Mouse (Mus musculus): ENCODE data around the gene Pde4a. TPM values are rescaled to one million over a fixed set of nuclear protein-coding genes. Genes with fewer than 3 reads are reported as not detected.

The Pde4a gene
- polyA plus RNA-seq, 1 experiment from 2014 or later, result 6.2 TPM

- 0 out of 2 replicates have a peak, but pooled peaks have one; percentile 27 for ATAC-seq (ENCODE audit: low read depth)
- H3K9me3 ChIP-seq (ENCODE audit: control insufficient read depth, low read length), result 0 out of 2 replicates have a peak, but pooled peaks cover 4% of the 10 kb centered on the region
These were observed 79.1 kb downstream of the Pde4a start for GRCm38 (mm10) chr9:21244428-21245112.

GRCm38 (mm10) chr9:21245113-21245487 is 79.6 kb downstream of the Pde4a start:
- no peak for ATAC-seq (ENCODE audit: low read depth)
- Histone ChIP-seq H3K4me2 (ENCODE audit: low read depth, low read length) (peak overlapping the region; percentile 82), H3K27ac (replicated peaks; ENCODE audit: low read depth, low read length) (no peak overlapping the region), H3K4me3 (ENCODE audit: low read depth, low read length) (peak overlapping the region; percentile 50), H3K27me3 (replicated peaks; ENCODE audit: control insufficient read depth, insufficient read depth, low read length) (peaks cover 81% of the 10 kb centered on the region), H3K4me1 (ENCODE audit: control insufficient read depth, insufficient read depth, low read length) (peaks cover 13% of the 10 kb centered on the region), H3K9me3 (ENCODE audit: control insufficient read depth, low read length) (0 out of 2 replicates have a peak, but pooled peaks cover 4% of the 10 kb centered on the region), H3K36me3 (ENCODE audit: control insufficient read depth, insufficient read depth, low read length) (no peaks in the 10 kb centered on the region), H3K9ac (ENCODE audit: low read depth, low read length) (peak overlapping the region; percentile 60)
- DNase-seq (ENCODE audit: low spot score), result no peak
- 2% methylated on average over 16 of the region's 16 CpGs for WGBS

More at GRCm38 (mm10) chr9:21244428-21245112, 79.1 kb downstream of the Pde4a start:
- H3K9ac ChIP-seq (ENCODE audit: low read depth, low read length), result peak overlapping the region; percentile 60
- WGBS, result 1% methylated on average over 57 of the region's 72 CpGs
- peaks cover 13% of the 10 kb centered on the region for H3K4me1 ChIP-seq (ENCODE audit: control insufficient read depth, insufficient read depth, low read length)
- peak overlapping the region; percentile 82 for H3K4me2 ChIP-seq (ENCODE audit: low read depth, low read length)
- H3K4me3 ChIP-seq (ENCODE audit: low read depth, low read length), result peak overlapping the region; percentile 50
- H3K36me3 ChIP-seq (ENCODE audit: control insufficient read depth, insufficient read depth, low read length), result no peaks in the 10 kb centered on the region
- no peak overlapping the region for H3K27ac ChIP-seq (replicated peaks; ENCODE audit: low read depth, low read length)
- H3K27me3 ChIP-seq (replicated peaks; ENCODE audit: control insufficient read depth, insufficient read depth, low read length), result peaks cover 76% of the 10 kb centered on the region
- no peak for DNase-seq (ENCODE audit: low spot score)

GRCm38 (mm10) chr9:21246342-21246741 is 80.8 kb downstream of the Pde4a start:
- H3K4me2 ChIP-seq (ENCODE audit: low read depth, low read length), result no peak overlapping the region
- H3K27ac ChIP-seq (replicated peaks; ENCODE audit: low read depth, low read length), result no peak overlapping the region
- 0 out of 2 replicates have a peak, but pooled peaks cover 4% of the 10 kb centered on the region for H3K9me3 ChIP-seq (ENCODE audit: control insufficient read depth, low read length)
- no peaks in the 10 kb centered on the region for H3K36me3 ChIP-seq (ENCODE audit: control insufficient read depth, insufficient read depth, low read length)
- 93% methylated on average over 1 of the region's 1 CpGs for WGBS
- H3K4me1 ChIP-seq (ENCODE audit: control insufficient read depth, insufficient read depth, low read length), result peaks cover 13% of the 10 kb centered on the region
- H3K4me3 ChIP-seq (ENCODE audit: low read depth, low read length), result no peak overlapping the region
- no peak for DNase-seq (ENCODE audit: low spot score)
- peaks cover 92% of the 10 kb centered on the region for H3K27me3 ChIP-seq (replicated peaks; ENCODE audit: control insufficient read depth, insufficient read depth, low read length)
- no peak overlapping the region for H3K9ac ChIP-seq (ENCODE audit: low read depth, low read length)
- no peak for ATAC-seq (ENCODE audit: low read depth)

- Histone ChIP-seq H3K4me2 (ENCODE audit: low read depth, low read length) (peak within 1 kb of the TSS; percentile 48), H3K36me3 (ENCODE audit: control insufficient read depth, insufficient read depth, low read length) (no peaks in the 10 kb centered on the region), H3K9me3 (ENCODE audit: control insufficient read depth, low read length) (no peaks in the 10 kb centered on the region), H3K9ac (ENCODE audit: low read depth, low read length) (0 out of 2 replicates have a peak within 1 kb of the TSS, but pooled peaks have one; percentile 20), H3K27ac (replicated peaks; ENCODE audit: low read depth, low read length) (no peak within 1 kb of the TSS), H3K4me3 (ENCODE audit: low read depth, low read length) (peak within 1 kb of the TSS; percentile 28), H3K27me3 (replicated peaks; ENCODE audit: control insufficient read depth, insufficient read depth, low read length) (peaks cover 75% of the 10 kb centered on the region), H3K4me1 (ENCODE audit: control insufficient read depth, insufficient read depth, low read length) (peaks cover 13% of the 10 kb centered on the region)
- WGBS, result 2% methylated on average over 18 of the region's 30 CpGs
- DNase-seq (ENCODE audit: low spot score), result no peak
- ATAC-seq (ENCODE audit: low read depth), result no peak
These were observed 82.8 kb downstream of the Pde4a start, which contains the start of gene S1pr5 for GRCm38 (mm10) chr9:21248326-21248725. Gene S1pr5, minus strand, starts transcription at chr9:21248443.

- ATAC-seq (ENCODE audit: low read depth), result no peak; the same call in 1 of the 2 replicates
- WGBS, result 33% methylated on average over 15 of the region's 17 CpGs
These were observed 84.4 kb downstream of the Pde4a start for GRCm38 (mm10) chr9:21249629-21250508.

GRCm38 (mm10) chr9:21250509-21250908 is 85.0 kb downstream of the Pde4a start:
- DNase-seq (ENCODE audit: low spot score) (no peak), ATAC-seq (ENCODE audit: low read depth) (no peak)
- WGBS, result 61% methylated on average over 2 of the region's 2 CpGs

More at GRCm38 (mm10) chr9:21249629-21250508, 84.4 kb downstream of the Pde4a start:
- H3K27me3 ChIP-seq (replicated peaks; ENCODE audit: control insufficient read depth, insufficient read depth, low read length), result peaks cover 60% of the 10 kb centered on the region
- no peak for DNase-seq (ENCODE audit: low spot score)
- H3K9me3 ChIP-seq (ENCODE audit: control insufficient read depth, low read length), result no peaks in the 10 kb centered on the region
- no peak overlapping the region for H3K4me2 ChIP-seq (ENCODE audit: low read depth, low read length)
- no peaks in the 10 kb centered on the region for H3K36me3 ChIP-seq (ENCODE audit: control insufficient read depth, insufficient read depth, low read length)
- H3K4me1 ChIP-seq (ENCODE audit: control insufficient read depth, insufficient read depth, low read length), result peaks cover 3% of the 10 kb centered on the region; the same call in 1 of the 2 replicates
- H3K27ac ChIP-seq (replicated peaks; ENCODE audit: low read depth, low read length), result no peak overlapping the region
- no peak overlapping the region for H3K4me3 ChIP-seq (ENCODE audit: low read depth, low read length)
- H3K9ac ChIP-seq (ENCODE audit: low read depth, low read length), result no peak overlapping the region

GRCm38 (mm10) chr9:21251116-21251735 is 85.7 kb downstream of the Pde4a start:
- Histone ChIP-seq H3K27me3 (replicated peaks; ENCODE audit: control insufficient read depth, insufficient read depth, low read length) (peaks cover 46% of the 10 kb centered on the region), H3K4me2 (ENCODE audit: low read depth, low read length) (no peak overlapping the region), H3K9ac (ENCODE audit: low read depth, low read length) (no peak overlapping the region), H3K9me3 (ENCODE audit: control insufficient read depth, low read length) (no peaks in the 10 kb centered on the region), H3K27ac (replicated peaks; ENCODE audit: low read depth, low read length) (peak overlapping the region; percentile 10; the same call in 1 of the 2 replicates), H3K4me1 (ENCODE audit: control insufficient read depth, insufficient read depth, low read length) (0 out of 2 replicates have a peak, but pooled peaks cover 3% of the 10 kb centered on the region), H3K4me3 (ENCODE audit: low read depth, low read length) (no peak overlapping the region), H3K36me3 (ENCODE audit: control insufficient read depth, insufficient read depth, low read length) (no peaks in the 10 kb centered on the region)
- ATAC-seq (ENCODE audit: low read depth), result peak; percentile 36
- DNase-seq (ENCODE audit: low spot score), result peak; percentile 50
- WGBS, result 52% methylated on average over 13 of the region's 13 CpGs

More at GRCm38 (mm10) chr9:21250509-21250908, 85.0 kb downstream of the Pde4a start:
- Histone ChIP-seq H3K4me1 (ENCODE audit: control insufficient read depth, insufficient read depth, low read length) (0 out of 2 replicates have a peak, but pooled peaks cover 3% of the 10 kb centered on the region), H3K27me3 (replicated peaks; ENCODE audit: control insufficient read depth, insufficient read depth, low read length) (peaks cover 53% of the 10 kb centered on the region), H3K36me3 (ENCODE audit: control insufficient read depth, insufficient read depth, low read length) (no peaks in the 10 kb centered on the region), H3K4me3 (ENCODE audit: low read depth, low read length) (no peak overlapping the region), H3K9ac (ENCODE audit: low read depth, low read length) (no peak overlapping the region), H3K4me2 (ENCODE audit: low read depth, low read length) (no peak overlapping the region), H3K9me3 (ENCODE audit: control insufficient read depth, low read length) (no peaks in the 10 kb centered on the region), H3K27ac (replicated peaks; ENCODE audit: low read depth, low read length) (peak overlapping the region; percentile 44; the same call in 1 of the 2 replicates)

- H3K4me2 ChIP-seq (ENCODE audit: low read depth, low read length), result no peak overlapping the region
- no peaks in the 10 kb centered on the region for H3K36me3 ChIP-seq (ENCODE audit: control insufficient read depth, insufficient read depth, low read length)
- no peak overlapping the region for H3K9ac ChIP-seq (ENCODE audit: low read depth, low read length)
- H3K4me1 ChIP-seq (ENCODE audit: control insufficient read depth, insufficient read depth, low read length), result no peaks in the 10 kb centered on the region
- H3K9me3 ChIP-seq (ENCODE audit: control insufficient read depth, low read length), result no peaks in the 10 kb centered on the region
- peaks cover 16% of the 10 kb centered on the region for H3K27me3 ChIP-seq (replicated peaks; ENCODE audit: control insufficient read depth, insufficient read depth, low read length)
- no peak overlapping the region for H3K4me3 ChIP-seq (ENCODE audit: low read depth, low read length)
- DNase-seq (ENCODE audit: low spot score) (no peak), ATAC-seq (ENCODE audit: low read depth) (no peak)
- no peak overlapping the region for H3K27ac ChIP-seq (replicated peaks; ENCODE audit: low read depth, low read length)
These were observed 89.2 kb downstream of the Pde4a start for GRCm38 (mm10) chr9:21254690-21255089.

Data from embryonic facial prominence, embryonic 14.5 days (tissue).